Mouse (Mus musculus): ENCODE measurements around the gene Scarb2. TPM values are rescaled to one million over a fixed set of nuclear protein-coding genes. Genes with fewer than 3 reads are reported as not detected.

Gene Scarb2
- total RNA-seq, 2 experiments from 2014 or later: 80.3 to 91.1 TPM

- DNase-seq: no peak
- intact Hi-C loops (cut with DNase I): no loop called here
Observed at GRCm38 (mm10) chr5:92445016-92445415, 61.6 kb downstream of the Scarb2 start.

GRCm38 (mm10) chr5:92442914-92443313 lies 63.7 kb downstream of the Scarb2 start:
- DNase-seq: no peak

GRCm38 (mm10) chr5:92441494-92441893 lies 65.1 kb downstream of the Scarb2 start:
- peak; percentile 39 to 51 for DNase-seq
- intact Hi-C loops (cut with DNase I): no loop called here

More at GRCm38 (mm10) chr5:92442914-92443313, 63.7 kb downstream of the Scarb2 start:
- intact Hi-C loops (cut with DNase I): no loop called here

- DNase-seq: no peak
- intact Hi-C loops (cut with DNase I): no loop called here
Observed at GRCm38 (mm10) chr5:92438540-92438939, 68.1 kb downstream of the Scarb2 start.

- intact Hi-C loops (cut with DNase I): loop anchor here (2.0 kb wide), 1 partner anchor 70 kb away; no protein-coding TSS in a partner anchor
- DNase-seq: peak; percentile 93 to 95
Observed at GRCm38 (mm10) chr5:92435025-92435584, 71.5 kb downstream of the Scarb2 start, which contains the start of gene Nup54. TSS of gene Nup54 (minus strand) at chr5:92435219.

GRCm38 (mm10) chr5:92434571-92434985 lies 72.1 kb downstream of the Scarb2 start:
- intact Hi-C loops (cut with DNase I): loop anchor here (2.0 kb wide), 1 partner anchor 70 kb away; no protein-coding TSS in a partner anchor
- no peak for DNase-seq

- no peak for DNase-seq
- intact Hi-C loops (cut with DNase I): loop anchor here (2.0 kb wide), 1 partner anchor 71 kb away; no protein-coding TSS in a partner anchor
Observed at GRCm38 (mm10) chr5:92434070-92434469, 72.6 kb downstream of the Scarb2 start.

- intact Hi-C loops (cut with DNase I): no loop called here
- DNase-seq: no peak
Observed at GRCm38 (mm10) chr5:92431611-92432010, 75.0 kb downstream of the Scarb2 start.

GRCm38 (mm10) chr5:92430723-92431122 lies 75.9 kb downstream of the Scarb2 start:
- intact Hi-C loops (cut with DNase I): no loop called here
- DNase-seq: no peak

GRCm38 (mm10) chr5:92424126-92424525 lies 82.5 kb downstream of the Scarb2 start:
- DNase-seq: no peak

GRCm38 (mm10) chr5:92413982-92414375 lies 92.7 kb downstream of the Scarb2 start:
- intact Hi-C loops (cut with DNase I): no loop called here
- DNase-seq: no peak

More at GRCm38 (mm10) chr5:92424126-92424525, 82.5 kb downstream of the Scarb2 start:
- intact Hi-C loops (cut with DNase I): loop anchor here (10.0 kb wide), 1 partner anchor 249 kb away; no protein-coding TSS in a partner anchor

- intact Hi-C loops (cut with DNase I): no loop called here
- no peak for DNase-seq
Observed at GRCm38 (mm10) chr5:92413271-92413981, 93.2 kb downstream of the Scarb2 start.

- intact Hi-C loops (cut with DNase I): no loop called here
- DNase-seq: no peak
Observed at GRCm38 (mm10) chr5:92411461-92412140, 95.0 kb downstream of the Scarb2 start.

- intact Hi-C loops (cut with DNase I): no loop called here
- DNase-seq: no peak
Observed at GRCm38 (mm10) chr5:92410486-92410885, 96.1 kb downstream of the Scarb2 start.

GRCm38 (mm10) chr5:92409361-92410155 lies 97.1 kb downstream of the Scarb2 start:
- intact Hi-C loops (cut with DNase I): no loop called here
- DNase-seq: no peak

- intact Hi-C loops (cut with DNase I): no loop called here
- no peak for DNase-seq
Observed at GRCm38 (mm10) chr5:92404400-92404678, 102.3 kb downstream of the Scarb2 start.

GRCm38 (mm10) chr5:92403562-92404399 lies 102.9 kb downstream of the Scarb2 start:
- DNase-seq: no peak
- intact Hi-C loops (cut with DNase I): no loop called here

- DNase-seq: no peak
- intact Hi-C loops (cut with DNase I): no loop called here
Observed at GRCm38 (mm10) chr5:92402816-92403215, 103.8 kb downstream of the Scarb2 start.

GRCm38 (mm10) chr5:92398153-92398552 lies 108.5 kb downstream of the Scarb2 start:
- peak; percentile 78 to 86 for DNase-seq
- intact Hi-C loops (cut with DNase I): loop anchor here (1.0 kb wide), 2 partner anchors 13 to 88 kb away; partner anchors contain the start of gene Sdad1

GRCm38 (mm10) chr5:92396476-92396875 lies 110.2 kb downstream of the Scarb2 start:
- intact Hi-C loops (cut with DNase I): no loop called here
- DNase-seq: no peak

Data from heart, postnatal 36 days (tissue).